Mouse (Mus musculus) layer of hippocampus, postnatal 14 days (tissue): ENCODE results near the gene Tnnt2. TPM values are rescaled to one million over a fixed set of nuclear protein-coding genes. Genes with fewer than 3 reads are reported as not detected.

Experiments
- DNase-seq, 2 experiments: peaks; one replicate each; pipeline ENCODE4 v3.0.0; 2021 to 2022; ENCODE audit warnings: low spot score in 2 of 2, mixed read lengths in 1 of 2
- total RNA-seq, 2 experiments: library from RNA; stranded (reverse); gene quantifications; 2 replicates each; pipeline ENCODE4 v1.2.3; 2021

Tnnt2 gene
- total RNA-seq, 2 experiments from 2014 or later: 1.3 to 1.6 TPM

- no peak for DNase-seq
Measured at GRCm38 (mm10) chr1:135854591-135855343, 18.6 kb downstream of the Tnnt2 start.

- DNase-seq: no peak
Measured at GRCm38 (mm10) chr1:135855344-135855687, 19.2 kb downstream of the Tnnt2 start.

GRCm38 (mm10) chr1:135856070-135856469, 19.9 kb downstream of the Tnnt2 start:
- DNase-seq: no peak

GRCm38 (mm10) chr1:135857137-135857775, 21.1 kb downstream of the Tnnt2 start:
- DNase-seq: no peak

- DNase-seq: no peak
Measured at GRCm38 (mm10) chr1:135858533-135858932, 22.4 kb downstream of the Tnnt2 start.

- DNase-seq: no peak
Measured at GRCm38 (mm10) chr1:135861091-135861490, 24.9 kb downstream of the Tnnt2 start.

- DNase-seq: no peak
Measured at GRCm38 (mm10) chr1:135861980-135862552, 25.9 kb downstream of the Tnnt2 start.

- no peak for DNase-seq
Measured at GRCm38 (mm10) chr1:135862561-135862960, 26.4 kb downstream of the Tnnt2 start.

- DNase-seq: no peak
Measured at GRCm38 (mm10) chr1:135863786-135864335, 27.7 kb downstream of the Tnnt2 start.

- no peak for DNase-seq
Measured at GRCm38 (mm10) chr1:135864830-135865229, 28.7 kb downstream of the Tnnt2 start.

GRCm38 (mm10) chr1:135865518-135866194, 29.5 kb downstream of the Tnnt2 start:
- peak; percentile 76 to 88 for DNase-seq

- no peak for DNase-seq
Measured at GRCm38 (mm10) chr1:135868570-135868969, 32.4 kb downstream of the Tnnt2 start.

GRCm38 (mm10) chr1:135872991-135873390, 36.8 kb downstream of the Tnnt2 start:
- DNase-seq: no peak

- no peak for DNase-seq
Measured at GRCm38 (mm10) chr1:135877248-135877647, 41.1 kb downstream of the Tnnt2 start.

GRCm38 (mm10) chr1:135882385-135883109, 46.4 kb downstream of the Tnnt2 start:
- peak; percentile 24 to 54 for DNase-seq

GRCm38 (mm10) chr1:135889461-135890185, 53.5 kb downstream of the Tnnt2 start:
- no peak for DNase-seq

- no peak for DNase-seq
Measured at GRCm38 (mm10) chr1:135891424-135892216, 55.5 kb downstream of the Tnnt2 start.

GRCm38 (mm10) chr1:135892233-135892632, 56.1 kb downstream of the Tnnt2 start:
- DNase-seq: no peak

GRCm38 (mm10) chr1:135892764-135893163, 56.6 kb downstream of the Tnnt2 start:
- no peak for DNase-seq
